Mouse (Mus musculus) thymus, adult 2 months (tissue): ENCODE data around the gene Hpd.

Experiments
- CTCF ChIP-seq: fragments of 200-500 bp; IDR thresholded peaks from 2 replicates; pipeline ENCODE4 v1.5.1; 2012; ENCODE audit warnings: mild to moderate bottlenecking, control low read depth, low read length, moderate library complexity, borderline replicate concordance; ENCODE audit not compliant: control insufficient read depth, poor library complexity, insufficient read depth; ENCODE audit errors: extremely low read depth
- POLR2A ChIP-seq: fragments of 200-500 bp; IDR thresholded peaks from 2 replicates; pipeline ENCODE4 v1.6.1; 2012; ENCODE audit warnings: mild to moderate bottlenecking, low read length, control low read depth, moderate library complexity; ENCODE audit not compliant: control insufficient read depth, poor library complexity, insufficient read depth; ENCODE audit errors: extremely low read depth

GRCm38 (mm10) chr5:123130030-123130813 is 52.3 kb downstream of the Hpd start:
- TF ChIP-seq POLR2A, result no peak
- TF ChIP-seq CTCF, result no peak
